Mouse (Mus musculus) hindbrain, embryonic 14.5 days (tissue): ENCODE measurements around the gene Rab8a. TPM values are rescaled to one million over a fixed set of nuclear protein-coding genes. Genes with fewer than 3 reads are reported as not detected.
A peak's percentile ranks its signal among the peaks of the same experiment; 100 is the strongest.

Experiments
- ATAC-seq: fragments of 200-750 bp; cut with Nextera tagmentation; 2 replicates; pipeline ENCODE4 v1.8.0; 2017; ENCODE audit warnings: moderate number of reproducible peaks, mild to moderate bottlenecking, moderate TSS enrichment, moderate library complexity; ENCODE audit not compliant: low FRiP score
- DNase-seq: peaks from one replicate; pipeline ENCODE4 v3.0.0-alpha.2; 2015; ENCODE audit warnings: low spot score
- H3K27ac ChIP-seq: fragments of 300-500 bp; sonication (generic); 2 replicates; pipeline ENCODE4 v1.5.1; 2014; ENCODE audit warnings: mild to moderate bottlenecking, moderate library complexity
- H3K27me3 ChIP-seq: fragments of 300-500 bp; sonication (generic); 2 replicates; pipeline ENCODE4 v1.6.1; 2014; ENCODE audit warnings: mild to moderate bottlenecking, low read length, mixed read lengths; ENCODE audit not compliant: control insufficient read depth, insufficient read depth
- H3K36me3 ChIP-seq: fragments of 300-500 bp; sonication (generic); replicated peaks from 2 replicates; pipeline ENCODE4 v1.6.1; 2014; ENCODE audit not compliant: control insufficient read depth, insufficient read depth
- H3K4me1 ChIP-seq: fragments of 300-500 bp; sonication (generic); replicated peaks from 2 replicates; pipeline ENCODE4 v1.6.1; 2014; ENCODE audit warnings: antibody characterized with exemption, low read length, mixed read lengths; ENCODE audit not compliant: control insufficient read depth, insufficient read depth
- H3K4me2 ChIP-seq: fragments of 300-500 bp; sonication (generic); replicated peaks from 2 replicates; pipeline ENCODE4 v1.6.1; 2014; ENCODE audit warnings: mild to moderate bottlenecking, moderate library complexity
- H3K4me3 ChIP-seq: fragments of 300-500 bp; sonication (generic); replicated peaks from 2 replicates; pipeline ENCODE4 v1.5.1; 2014; ENCODE audit warnings: mild to moderate bottlenecking, low read length
- H3K9ac ChIP-seq: fragments of 300-500 bp; sonication (generic); 2 replicates; pipeline ENCODE4 v1.6.1; 2014
- H3K9me3 ChIP-seq: fragments of 300-500 bp; sonication (generic); 2 replicates; pipeline ENCODE4 v1.6.1; 2016; ENCODE audit warnings: low read length; ENCODE audit not compliant: control insufficient read depth
- WGBS: fragments of 180-500 bp; shearing (Covaris S2); extraction: QIAGEN DNeasy Blood & Tissue Kit; methylation state at CpG from one replicate; pipeline ENCODE4 v1.1.7; 2014; 5-methylcytosine and 5-hydroxymethylcytosine counted together
- polyA plus RNA-seq: library from polyadenylated mRNA; unstranded; fragments of >200 nt; fragmentation: Nextera tagmentation; extraction: Ambion mirVana; gene quantifications from 2 replicates; pipeline ENCODE4 v1.2.1, GENCODE M21; 2014

Gene Rab8a
- polyA plus RNA-seq, 1 experiment from 2014 or later = 60.4 TPM

GRCm38 (mm10) chr8:72132417-72132816, 28.6 kb upstream of the Rab8a start:
- H3K9ac ChIP-seq = no peak overlapping the region
- no peaks in the 10 kb centered on the region for H3K9me3 ChIP-seq
- DNase-seq (no peak), ATAC-seq (no peak)
- H3K4me3 ChIP-seq = no peak overlapping the region
- H3K4me2 ChIP-seq = no peak overlapping the region
- 90% methylated on average over 1 of the region's 1 CpGs for WGBS
- peaks cover 16% of the 10 kb centered on the region for H3K4me1 ChIP-seq
- no peaks in the 10 kb centered on the region for H3K27me3 ChIP-seq
- H3K27ac ChIP-seq = no peak overlapping the region
- H3K36me3 ChIP-seq = no peaks in the 10 kb centered on the region

- no peaks in the 10 kb centered on the region for H3K36me3 ChIP-seq
- no peak overlapping the region for H3K27ac ChIP-seq
- ATAC-seq (no peak), DNase-seq (no peak)
- no peaks in the 10 kb centered on the region for H3K9me3 ChIP-seq
- H3K4me2 ChIP-seq = no peak overlapping the region
- peaks cover 19% of the 10 kb centered on the region for H3K4me1 ChIP-seq
- no peaks in the 10 kb centered on the region for H3K27me3 ChIP-seq
- no peak overlapping the region for H3K4me3 ChIP-seq
- WGBS = 64% methylated on average over 1 of the region's 1 CpGs
- no peak overlapping the region for H3K9ac ChIP-seq
These were observed 28.1 kb upstream of the Rab8a start for GRCm38 (mm10) chr8:72132891-72133290.

GRCm38 (mm10) chr8:72133507-72133906, 27.5 kb upstream of the Rab8a start:
- Histone ChIP-seq H3K9me3 (no peaks in the 10 kb centered on the region), H3K27me3 (no peaks in the 10 kb centered on the region), H3K4me1 (peaks cover 19% of the 10 kb centered on the region), H3K4me3 (no peak overlapping the region), H3K36me3 (peaks cover 5% of the 10 kb centered on the region), H3K9ac (no peak overlapping the region), H3K27ac (no peak overlapping the region), H3K4me2 (no peak overlapping the region)
- ATAC-seq = no peak
- no peak for DNase-seq
- WGBS = 60% methylated on average over 1 of the region's 1 CpGs

- H3K27me3 ChIP-seq = no peaks in the 10 kb centered on the region
- H3K4me2 ChIP-seq = peak within 1 kb of the TSS; percentile 94
- peak within 1 kb of the TSS; percentile 88 for H3K9ac ChIP-seq
- peaks cover 19% of the 10 kb centered on the region for H3K4me1 ChIP-seq
- peak; percentile 65 for DNase-seq
- ATAC-seq = peak; percentile 79
- peak within 1 kb of the TSS; percentile 70 for H3K4me3 ChIP-seq
- H3K36me3 ChIP-seq = peaks cover 19% of the 10 kb centered on the region
- under 1% methylated on average over 48 of the region's 49 CpGs for WGBS
- H3K27ac ChIP-seq = peak within 1 kb of the TSS; percentile 90
- no peaks in the 10 kb centered on the region for H3K9me3 ChIP-seq
These were observed 26.1 kb upstream of the Rab8a start, which contains the start of gene Tpm4 for GRCm38 (mm10) chr8:72134756-72135445. TSS of gene Tpm4 (plus strand) at chr8:72134975.

GRCm38 (mm10) chr8:72135446-72136301, 25.3 kb upstream of the Rab8a start:
- Histone ChIP-seq H3K27me3 (no peaks in the 10 kb centered on the region), H3K9ac (peak overlapping the region; percentile 88), H3K27ac (peak overlapping the region; percentile 90), H3K4me2 (peak overlapping the region; percentile 94), H3K4me3 (peak overlapping the region; percentile 70), H3K9me3 (no peaks in the 10 kb centered on the region), H3K36me3 (peaks cover 26% of the 10 kb centered on the region), H3K4me1 (peaks cover 19% of the 10 kb centered on the region)
- DNase-seq (peak; percentile 28), ATAC-seq (peak; percentile 76)
- under 1% methylated on average over 61 of the region's 62 CpGs for WGBS

DNA sequence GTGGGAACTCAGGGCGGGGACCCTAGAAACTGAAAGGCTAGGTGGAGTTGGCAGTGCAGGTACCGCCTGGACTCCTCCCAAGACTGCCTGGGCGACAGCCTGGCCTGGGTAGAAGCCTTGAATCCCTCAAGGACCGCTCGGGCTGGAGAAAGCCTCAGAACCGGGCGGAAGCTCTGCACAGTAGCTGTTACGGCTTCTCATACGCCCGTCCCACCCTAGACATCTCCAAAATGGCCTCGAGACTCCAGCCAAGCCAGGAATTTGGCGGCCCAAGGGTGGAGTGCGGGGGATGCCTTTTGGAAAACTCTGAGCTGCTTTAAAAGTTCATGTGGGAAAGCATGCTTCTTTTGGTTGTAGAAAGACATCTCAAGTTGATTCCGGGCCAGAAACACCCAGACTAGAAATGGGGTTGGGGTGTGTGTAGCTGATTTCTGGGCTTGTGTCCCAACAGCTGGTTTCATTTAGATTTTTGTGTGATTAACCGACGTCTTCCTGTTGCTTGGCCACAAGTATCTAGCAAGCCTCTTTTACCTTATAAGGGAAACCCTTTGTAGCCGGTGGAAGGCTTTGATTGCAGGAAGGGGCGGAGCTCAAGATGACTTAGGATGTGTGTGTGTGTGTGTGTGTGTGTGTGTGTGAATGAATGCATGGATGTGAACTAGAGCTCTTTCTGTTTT, 24.6 kb upstream of the Rab8a start:
- H3K27ac ChIP-seq = peak overlapping the region; percentile 90
- peak overlapping the region; percentile 70 for H3K4me3 ChIP-seq
- peaks cover 19% of the 10 kb centered on the region for H3K4me1 ChIP-seq
- no peaks in the 10 kb centered on the region for H3K27me3 ChIP-seq
- H3K9ac ChIP-seq = peak overlapping the region; percentile 88
- whole genome bisulfite sequencing = under 1% methylated on average over 18 of the region's 18 CpGs
- H3K36me3 ChIP-seq = peaks cover 34% of the 10 kb centered on the region
- H3K9me3 ChIP-seq = no peaks in the 10 kb centered on the region
- DNase-seq (peak; percentile 71), ATAC-seq (peak; percentile 33)
- H3K4me2 ChIP-seq = peak overlapping the region; percentile 94

GRCm38 (mm10) chr8:72137431-72137830, 23.6 kb upstream of the Rab8a start:
- peaks cover 19% of the 10 kb centered on the region for H3K4me1 ChIP-seq
- 0 out of 2 replicates have a peak overlapping the region, but pooled peaks have one; percentile 70 for H3K4me3 ChIP-seq
- DNase-seq (no peak), ATAC-seq (no peak)
- WGBS = 98% methylated on average over 2 of the region's 2 CpGs
- peaks cover 44% of the 10 kb centered on the region for H3K36me3 ChIP-seq
- no peaks in the 10 kb centered on the region for H3K9me3 ChIP-seq
- H3K27me3 ChIP-seq = no peaks in the 10 kb centered on the region
- H3K4me2 ChIP-seq = peak overlapping the region; percentile 94
- H3K9ac ChIP-seq = no peak overlapping the region
- no peak overlapping the region for H3K27ac ChIP-seq

DNA sequence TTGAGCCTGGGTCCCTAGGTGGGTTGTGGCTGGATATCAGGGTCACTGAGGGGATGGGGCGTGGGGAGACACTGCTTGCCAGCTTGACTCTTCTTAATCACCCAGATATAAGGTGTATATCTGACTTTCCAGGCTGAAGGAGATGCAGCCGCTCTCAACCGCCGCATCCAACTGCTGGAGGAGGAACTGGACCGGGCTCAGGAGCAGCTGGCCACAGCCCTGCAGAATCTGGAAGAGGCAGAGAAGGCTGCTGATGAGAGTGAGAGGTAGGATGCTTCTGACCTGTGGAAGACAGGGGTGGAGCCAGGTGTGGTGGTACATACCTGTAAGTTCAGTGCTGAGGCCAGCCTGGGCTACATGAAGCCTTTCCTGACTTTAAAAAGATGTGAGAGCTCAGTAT, 22.5 kb upstream of the Rab8a start:
- Histone ChIP-seq H3K4me3 (no peak overlapping the region), H3K36me3 (peaks cover 54% of the 10 kb centered on the region), H3K4me2 (no peak overlapping the region), H3K27me3 (no peaks in the 10 kb centered on the region), H3K9me3 (no peaks in the 10 kb centered on the region), H3K27ac (no peak overlapping the region), H3K4me1 (peaks cover 19% of the 10 kb centered on the region), H3K9ac (no peak overlapping the region)
- ATAC-seq (no peak), DNase-seq (no peak)
- 96% methylated on average over 5 of the region's 5 CpGs for WGBS

DNA sequence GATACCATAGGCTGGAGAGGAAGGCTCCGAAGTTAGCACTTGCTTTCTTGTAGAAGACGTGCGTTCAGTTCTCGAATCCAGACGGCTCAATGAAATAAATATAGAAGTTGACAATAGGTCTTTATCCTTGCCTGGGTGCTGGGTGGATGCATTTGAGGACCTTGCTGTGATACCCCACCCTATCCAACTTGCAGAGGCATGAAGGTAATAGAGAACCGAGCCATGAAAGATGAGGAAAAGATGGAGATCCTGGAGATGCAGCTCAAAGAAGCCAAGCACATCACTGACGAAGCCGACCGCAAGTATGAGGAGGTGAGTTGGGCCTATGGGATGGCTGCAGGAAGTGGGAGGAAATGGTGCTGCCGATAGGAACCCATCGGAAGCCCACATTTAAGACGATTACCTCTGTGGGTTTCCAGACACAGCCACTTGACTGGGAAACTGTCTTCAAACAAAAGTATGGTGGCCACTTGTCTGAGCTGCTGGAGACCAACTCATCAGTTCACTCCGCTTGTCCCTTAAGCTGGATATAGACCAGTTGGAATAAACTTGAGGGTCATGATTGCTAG, 17.7 kb upstream of the Rab8a start:
- no peaks in the 10 kb centered on the region for H3K9me3 ChIP-seq
- no peaks in the 10 kb centered on the region for H3K27me3 ChIP-seq
- H3K36me3 ChIP-seq = peaks cover 98% of the 10 kb centered on the region
- WGBS = 93% methylated on average over 13 of the region's 13 CpGs
- no peak overlapping the region for H3K4me3 ChIP-seq
- H3K4me1 ChIP-seq = no peaks in the 10 kb centered on the region
- no peak overlapping the region for H3K27ac ChIP-seq
- ATAC-seq (no peak), DNase-seq (no peak)
- H3K9ac ChIP-seq = no peak overlapping the region
- H3K4me2 ChIP-seq = no peak overlapping the region
